Mouse (Mus musculus): ENCODE data around the gene Ciart. TPM values are rescaled to one million over a fixed set of nuclear protein-coding genes. Genes with fewer than 3 reads are reported as not detected.
A peak's percentile ranks its signal among the peaks of the same experiment; 100 is the strongest.
"Not testable (repeated sequence)": the region's sequence is repeated elsewhere in the genome, so short reads cannot be mapped to it uniquely, and the experiment has no call there.

Gene Ciart
- total RNA-seq, 2 experiments from 2014 or later: 2.6 to 4.0 TPM

DNA sequence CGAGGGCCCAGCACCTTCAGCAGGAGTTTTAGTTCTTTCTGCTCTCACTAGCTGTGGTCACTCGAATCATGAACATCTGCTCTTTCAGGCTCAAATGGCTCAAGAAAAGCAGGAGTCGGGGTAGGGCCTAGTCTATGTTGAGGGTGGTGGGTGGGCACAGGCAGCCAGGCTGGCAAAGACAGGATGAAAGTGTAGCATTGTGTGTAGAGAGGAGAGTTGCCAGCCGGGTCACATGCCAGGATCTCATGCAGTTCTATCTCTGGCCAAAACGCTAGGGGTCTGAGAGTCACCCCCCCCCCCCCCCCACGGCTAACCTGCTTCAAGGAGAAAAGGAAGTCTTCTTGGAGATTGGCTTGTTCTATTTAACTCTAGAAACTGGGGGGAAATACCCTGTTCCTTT is 20.6 kb upstream of the Ciart start:
- no peak for ATAC-seq (replicated peaks; ENCODE audit: poor library complexity, severe bottlenecking)

DNA sequence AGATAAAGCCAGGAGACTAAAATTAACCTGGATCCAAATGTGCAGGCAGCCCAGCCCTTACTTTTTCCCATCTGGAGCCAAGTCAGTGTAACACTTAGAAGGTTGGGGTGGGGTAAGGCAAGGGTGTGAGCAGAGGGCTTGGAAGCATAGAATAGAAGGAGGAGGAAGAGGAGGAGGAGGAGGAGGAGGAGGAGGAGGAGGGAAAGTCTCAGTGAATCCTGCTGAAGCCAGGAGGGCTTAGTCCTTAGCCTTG is 20.2 kb upstream of the Ciart start:
- ATAC-seq (replicated peaks; ENCODE audit: poor library complexity, severe bottlenecking): no peak

- no peak for ATAC-seq (replicated peaks; ENCODE audit: poor library complexity, severe bottlenecking)
Observed at GRCm38 (mm10) chr3:95901616-95902372, 19.7 kb upstream of the Ciart start.

DNA sequence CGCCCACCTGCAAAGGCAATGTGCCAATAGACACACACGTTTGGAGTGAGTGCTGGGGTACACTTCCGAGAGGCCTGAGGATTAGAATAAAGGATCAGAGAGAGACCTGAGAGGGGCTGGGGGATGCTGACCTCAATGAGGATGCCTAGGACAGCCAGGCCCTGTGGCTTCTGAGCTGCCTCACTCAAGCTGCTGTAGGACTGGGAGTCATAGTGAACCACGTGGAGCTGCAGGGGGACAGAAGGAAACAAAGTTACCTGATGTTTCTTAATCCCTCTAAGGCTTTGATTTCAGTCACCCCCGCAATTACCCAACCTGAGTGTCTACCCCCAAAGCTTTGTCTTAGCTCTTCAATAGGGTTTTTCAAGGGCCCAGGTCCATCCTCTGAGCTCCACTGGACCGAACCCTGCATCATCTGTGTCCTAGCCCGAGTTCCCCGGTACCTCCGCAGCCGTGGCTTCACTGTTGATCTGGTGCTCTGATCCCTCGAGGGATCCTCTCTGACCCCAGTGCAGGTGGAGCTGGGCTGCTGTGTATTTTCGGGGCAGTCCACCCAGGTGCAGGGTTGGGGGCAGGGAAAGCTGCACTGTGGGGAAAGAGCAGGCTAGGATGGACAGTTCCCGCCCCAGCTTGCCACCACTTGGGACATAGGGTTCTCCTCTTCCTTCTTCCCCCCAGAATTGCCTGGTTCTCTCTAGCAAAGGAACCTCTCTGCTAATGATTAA is 17.9 kb upstream of the Ciart start:
- no peak for ATAC-seq (replicated peaks; ENCODE audit: poor library complexity, severe bottlenecking)

GRCm38 (mm10) chr3:95895501-95895900 is 13.4 kb upstream of the Ciart start:
- not testable (repeated sequence) for ATAC-seq (replicated peaks; ENCODE audit: poor library complexity, severe bottlenecking)

DNA sequence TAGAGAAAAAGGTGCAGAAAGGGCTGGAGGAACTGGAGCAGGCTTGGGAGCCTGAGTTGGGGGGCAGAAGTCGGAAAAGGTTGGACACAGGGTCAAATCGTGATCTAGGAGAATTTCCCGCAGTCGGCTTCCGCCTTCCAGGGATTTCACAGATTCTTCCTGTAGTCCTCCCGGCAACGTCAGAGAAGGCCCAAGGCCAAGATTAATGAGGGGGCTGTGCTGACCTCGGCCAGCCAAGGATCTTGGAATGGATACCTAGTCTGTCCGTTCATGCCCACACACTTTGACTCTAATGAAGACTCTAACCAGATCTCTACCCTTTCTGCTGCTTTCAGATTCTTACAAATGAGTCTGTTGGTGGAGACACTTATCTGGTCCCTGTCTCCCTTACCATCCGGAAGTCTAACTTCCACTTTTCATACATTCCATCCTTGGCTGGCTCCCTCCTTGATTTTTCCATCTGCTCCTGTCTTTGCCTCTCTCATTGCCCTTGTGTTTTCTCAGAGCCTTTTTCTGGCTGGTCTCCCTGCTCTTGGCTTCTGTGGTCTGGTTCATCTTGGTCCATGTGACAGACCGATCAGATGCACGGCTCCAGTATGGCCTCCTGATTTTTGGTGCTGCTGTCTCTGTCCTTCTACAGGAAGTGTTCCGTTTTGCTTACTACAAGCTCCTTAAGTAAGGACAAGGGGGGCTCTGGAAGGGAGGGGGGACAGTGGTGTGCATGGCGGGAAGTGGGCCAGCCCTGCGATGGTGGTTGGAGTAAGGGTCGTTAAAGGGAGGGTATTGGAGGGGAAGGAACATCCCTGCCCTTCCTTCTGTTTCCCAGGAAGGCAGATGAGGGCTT is 12.5 kb upstream of the Ciart start:
- no peak for ATAC-seq (replicated peaks; ENCODE audit: poor library complexity, severe bottlenecking)

- ATAC-seq (replicated peaks; ENCODE audit: poor library complexity, severe bottlenecking): peak; percentile 88
Observed at GRCm38 (mm10) chr3:95893606-95894316, 11.7 kb upstream of the Ciart start, which contains the start of gene Aph1a. Gene Aph1a, plus strand, starts transcription at chr3:95893969.

- no peak for ATAC-seq (replicated peaks; ENCODE audit: poor library complexity, severe bottlenecking)
Observed at GRCm38 (mm10) chr3:95893126-95893525, 11.1 kb upstream of the Ciart start.

DNA sequence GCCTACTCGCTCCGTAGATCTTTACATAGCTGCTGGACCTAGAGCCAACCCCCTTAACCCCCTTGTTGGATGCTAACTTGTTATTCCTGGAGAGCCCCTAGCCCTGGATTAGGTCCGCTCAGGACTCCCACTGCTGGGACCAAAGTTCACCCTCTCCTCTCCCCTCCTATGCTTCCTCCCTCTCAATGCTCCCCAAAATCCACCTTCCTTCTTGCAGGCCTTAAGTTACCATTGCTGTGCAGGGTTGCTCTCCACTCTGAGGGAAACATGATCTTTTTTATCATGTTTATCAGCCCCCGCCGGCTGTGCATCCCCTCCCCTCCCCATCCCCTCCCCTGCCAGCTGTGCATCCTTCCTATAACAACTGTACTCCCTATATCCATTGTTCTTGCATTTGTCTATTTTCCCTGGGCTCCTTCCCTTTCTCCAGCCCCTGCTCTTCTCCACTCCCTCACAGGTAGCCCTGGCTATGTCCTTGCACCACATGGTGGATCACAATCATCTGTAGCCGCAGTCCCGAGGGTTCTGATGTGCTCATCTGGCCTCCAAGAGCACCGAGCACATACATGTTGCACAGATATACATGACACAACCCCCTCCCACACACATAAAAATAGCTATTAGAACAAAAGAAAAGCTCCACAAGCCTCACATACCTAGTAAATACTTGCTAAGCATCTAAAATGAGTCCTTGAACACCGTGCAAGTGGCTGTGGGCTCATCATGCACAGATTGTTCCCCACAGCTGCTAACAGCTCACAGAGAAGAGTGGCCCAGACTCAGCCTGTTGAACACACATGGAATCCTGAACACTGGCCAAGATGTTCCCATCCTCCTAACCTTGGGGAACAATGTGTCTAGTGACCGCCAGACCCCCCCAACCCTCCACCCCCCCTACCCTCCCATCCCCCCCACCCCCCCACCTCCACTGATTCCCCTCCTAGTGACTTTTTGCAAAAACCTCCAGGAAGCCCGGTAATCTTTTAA is 10.3 kb upstream of the Ciart start:
- no peak for ATAC-seq (replicated peaks; ENCODE audit: poor library complexity, severe bottlenecking)

DNA sequence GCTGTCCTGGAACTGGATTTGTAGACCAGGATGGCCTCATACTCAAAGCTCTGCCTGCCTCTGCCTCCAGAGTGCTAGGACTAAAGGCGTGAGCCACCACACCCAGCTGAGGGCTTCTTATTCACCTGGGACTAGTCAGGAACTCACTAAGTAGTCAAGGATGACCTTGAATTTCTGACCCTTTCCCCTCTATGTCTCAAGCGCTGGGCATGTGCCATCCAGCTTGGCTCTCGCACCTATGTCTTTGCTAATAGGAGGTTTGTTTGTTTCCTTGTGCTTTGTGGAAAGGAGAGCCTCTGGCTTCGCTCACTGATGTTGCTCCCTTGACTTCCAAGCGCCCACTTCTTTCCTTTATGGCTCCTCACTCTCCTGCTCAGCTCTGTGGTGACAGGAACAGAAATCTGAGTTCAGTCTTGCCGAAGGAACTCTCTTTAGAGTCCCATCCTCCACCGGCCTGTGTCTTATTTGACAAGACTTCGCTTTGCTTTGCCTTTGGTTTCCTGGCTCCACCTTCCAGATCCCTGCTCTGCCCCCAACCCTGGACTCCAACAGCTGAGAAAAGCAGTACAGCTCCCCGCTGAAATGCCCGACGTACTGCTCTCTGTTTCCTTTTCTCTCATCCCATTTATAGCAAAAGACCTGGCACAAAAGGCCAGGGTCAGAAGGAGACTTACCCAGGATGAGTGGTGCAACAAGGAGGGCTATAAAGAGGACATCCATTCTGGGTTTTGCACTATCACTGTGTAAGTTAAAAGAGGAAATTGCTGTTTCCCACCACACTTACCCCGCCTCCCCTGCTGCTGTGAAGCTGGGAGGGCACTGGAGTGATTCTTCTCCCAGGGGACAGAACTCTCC is 9.4 kb upstream of the Ciart start, which contains the start of gene BC028528:
BC028528 (minus strand) TSS at position 795 of the 855 bp plus-strand sequence.
- ATAC-seq (replicated peaks; ENCODE audit: poor library complexity, severe bottlenecking): peak; percentile 58

GRCm38 (mm10) chr3:95889664-95890063 is 7.6 kb upstream of the Ciart start:
- ATAC-seq (replicated peaks; ENCODE audit: poor library complexity, severe bottlenecking): no peak

DNA sequence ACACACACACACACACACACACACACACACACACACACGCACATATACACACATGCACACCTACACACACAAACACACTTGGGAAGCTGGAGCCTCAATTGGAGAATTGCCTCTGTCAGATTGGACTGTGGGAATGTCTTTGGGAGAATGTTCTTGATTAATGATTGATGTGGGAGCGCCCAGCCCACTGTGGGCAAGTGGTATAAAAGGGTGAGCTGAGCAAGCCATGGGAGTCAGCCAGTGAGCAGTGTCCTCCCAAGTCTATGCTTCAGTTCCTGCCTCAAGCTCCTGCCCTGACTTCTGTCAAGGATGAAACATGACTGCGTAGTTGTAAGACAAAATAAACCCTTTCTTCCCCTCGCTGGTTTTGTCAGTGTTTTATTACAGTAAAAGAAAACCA is 5.5 kb upstream of the Ciart start:
- no peak for ATAC-seq (replicated peaks; ENCODE audit: poor library complexity, severe bottlenecking)

DNA sequence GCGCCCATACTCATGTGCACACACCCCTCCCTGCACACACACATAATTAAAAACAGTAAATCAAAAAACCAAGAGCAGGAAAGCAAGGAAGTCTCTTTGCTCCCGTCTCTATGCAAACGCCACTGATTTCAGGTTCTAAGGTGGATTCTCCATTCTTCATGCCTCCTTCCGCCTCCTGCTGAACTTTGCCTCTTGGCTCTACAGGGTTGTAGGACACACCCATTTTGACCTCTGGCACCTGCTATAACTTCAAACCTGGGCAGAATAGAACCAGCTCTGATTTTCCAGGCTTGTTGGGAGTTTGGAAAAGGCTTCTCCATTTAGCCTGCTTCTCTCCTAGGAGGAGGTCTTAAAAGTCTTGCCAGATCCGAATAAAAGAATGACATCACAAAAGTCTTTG is 2.3 kb upstream of the Ciart start:
- no peak for ATAC-seq (replicated peaks; ENCODE audit: poor library complexity, severe bottlenecking)

DNA sequence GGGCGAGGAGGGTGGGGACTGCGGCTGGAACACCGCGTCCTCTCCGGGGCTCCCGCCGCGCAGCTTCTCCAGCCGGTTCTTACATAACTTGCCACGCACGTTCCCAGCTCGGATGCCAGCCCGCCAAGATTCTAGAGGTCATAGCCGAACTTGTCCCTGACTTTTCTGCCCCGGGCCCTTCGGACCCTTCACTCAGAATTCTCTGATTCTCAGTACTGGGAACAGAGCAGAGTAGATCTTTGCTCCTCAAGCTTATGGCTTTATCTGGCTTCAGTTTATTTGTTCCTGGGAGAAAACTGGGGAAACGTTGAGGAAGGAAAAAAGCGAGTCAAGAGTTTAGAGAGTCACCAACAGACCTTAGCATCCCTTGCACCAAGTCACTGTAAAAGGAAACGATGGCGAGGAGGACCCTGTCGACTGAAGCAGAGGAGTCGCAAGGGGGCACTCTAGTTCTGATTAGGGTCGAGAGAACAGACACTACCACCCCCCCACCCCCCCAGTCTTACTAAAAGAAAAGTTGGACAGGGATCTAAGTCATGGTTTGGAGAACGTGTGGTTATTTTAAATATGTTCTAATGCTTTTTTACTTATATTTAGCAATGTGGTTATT is 870 bp upstream of the Ciart start:
- no peak for ATAC-seq (replicated peaks; ENCODE audit: poor library complexity, severe bottlenecking)

- ATAC-seq (replicated peaks; ENCODE audit: poor library complexity, severe bottlenecking): no peak
Observed at GRCm38 (mm10) chr3:95879063-95879462, 3.0 kb downstream of the Ciart start.

GRCm38 (mm10) chr3:95872048-95872447 is 10.0 kb downstream of the Ciart start:
- ATAC-seq (replicated peaks; ENCODE audit: poor library complexity, severe bottlenecking): no peak

DNA sequence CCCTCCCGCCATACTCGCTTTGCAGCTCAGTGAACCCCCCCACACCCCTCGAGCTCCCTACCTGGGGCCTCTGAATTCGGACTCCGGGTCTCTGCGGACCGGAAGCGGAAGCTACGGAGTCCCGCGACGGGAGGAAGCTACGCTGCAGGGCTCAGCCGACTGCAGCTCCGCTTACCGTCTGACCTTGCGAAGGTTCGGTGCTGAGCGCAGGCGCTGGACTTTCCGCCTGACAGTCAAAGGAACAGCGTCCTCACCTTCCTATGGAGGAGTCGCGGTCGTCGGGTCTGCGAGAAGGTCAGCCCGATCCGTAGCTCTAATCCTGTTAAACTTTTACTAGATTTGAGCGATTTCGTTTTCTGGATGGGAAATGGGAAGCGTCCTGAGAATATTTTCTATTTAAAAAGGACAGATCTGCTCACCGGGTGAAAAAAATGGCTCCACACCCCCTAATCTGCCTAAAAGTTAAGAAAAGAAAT is 10.6 kb downstream of the Ciart start, which contains the start of gene Mrps21:
Mrps21 (minus strand) TSS at position 128 of the 476 bp plus-strand sequence.
- peak; percentile 100 for ATAC-seq (replicated peaks; ENCODE audit: poor library complexity, severe bottlenecking)

DNA sequence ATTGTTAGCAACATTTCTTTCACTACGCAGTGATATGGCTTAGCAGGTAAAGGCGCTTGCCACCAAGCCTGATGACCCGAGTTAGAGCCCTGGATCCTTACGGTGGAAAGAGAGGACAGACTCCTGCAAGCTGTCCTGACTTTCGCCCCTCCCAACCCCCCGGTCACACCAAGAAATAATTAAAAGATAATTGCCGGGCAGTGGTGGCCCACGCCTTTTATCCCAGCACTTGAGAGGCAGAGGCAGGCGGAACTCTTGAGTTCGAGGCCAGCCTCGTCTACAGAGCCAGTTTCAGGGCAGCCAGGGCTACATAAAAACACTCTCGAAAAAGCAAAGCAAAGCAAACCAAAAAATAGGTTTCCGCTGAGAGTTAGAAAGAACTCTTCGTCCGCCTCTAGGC is 11.1 kb downstream of the Ciart start:
- ATAC-seq (replicated peaks; ENCODE audit: poor library complexity, severe bottlenecking): no peak
